Mouse (Mus musculus): ENCODE measurements around the gene Pla2g4a. TPM values are rescaled to one million over a fixed set of nuclear protein-coding genes. Genes with fewer than 3 reads are reported as not detected.
"Not testable (repeated sequence)": the region's sequence is repeated elsewhere in the genome, so short reads cannot be mapped to it uniquely, and the experiment has no call there.

Gene Pla2g4a
- total RNA-seq, 2 experiments from 2014 or later = 1.2 to 2.0 TPM

GRCm38 (mm10) chr1:149939261-149940032 lies 21.6 kb downstream of the Pla2g4a start:
- DNase-seq (ENCODE audit: low spot score in 2 of 2) = no peak

- no peak for DNase-seq (ENCODE audit: low spot score in 2 of 2)
Measured at GRCm38 (mm10) chr1:149937825-149938224, 23.3 kb downstream of the Pla2g4a start.

DNA sequence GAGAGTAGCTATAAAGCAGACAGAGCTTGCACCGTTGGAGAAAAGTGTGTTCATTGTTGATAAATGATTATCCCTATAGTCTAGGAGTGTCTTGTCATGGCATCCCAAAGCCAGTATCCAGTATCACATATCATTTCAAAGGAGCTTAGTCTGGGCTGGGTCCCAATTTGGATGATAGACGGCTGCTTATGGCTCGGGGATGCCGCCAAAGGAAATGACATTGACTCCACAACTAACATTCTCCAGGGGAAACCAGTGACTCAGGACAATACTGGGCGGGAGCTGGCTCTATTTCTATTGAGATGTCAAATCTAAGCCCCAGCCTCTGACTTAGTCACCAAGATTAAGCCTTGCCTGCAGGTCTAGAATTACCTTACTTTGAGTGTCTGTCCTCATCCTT lies 31.9 kb downstream of the Pla2g4a start:
- no peak for DNase-seq (ENCODE audit: low spot score in 2 of 2)

- DNase-seq (ENCODE audit: low spot score in 2 of 2) = not testable (repeated sequence)
Measured at GRCm38 (mm10) chr1:149923737-149924136, 37.4 kb downstream of the Pla2g4a start.

GRCm38 (mm10) chr1:149922219-149922618 lies 38.9 kb downstream of the Pla2g4a start:
- DNase-seq (ENCODE audit: low spot score in 2 of 2) = no peak

DNA sequence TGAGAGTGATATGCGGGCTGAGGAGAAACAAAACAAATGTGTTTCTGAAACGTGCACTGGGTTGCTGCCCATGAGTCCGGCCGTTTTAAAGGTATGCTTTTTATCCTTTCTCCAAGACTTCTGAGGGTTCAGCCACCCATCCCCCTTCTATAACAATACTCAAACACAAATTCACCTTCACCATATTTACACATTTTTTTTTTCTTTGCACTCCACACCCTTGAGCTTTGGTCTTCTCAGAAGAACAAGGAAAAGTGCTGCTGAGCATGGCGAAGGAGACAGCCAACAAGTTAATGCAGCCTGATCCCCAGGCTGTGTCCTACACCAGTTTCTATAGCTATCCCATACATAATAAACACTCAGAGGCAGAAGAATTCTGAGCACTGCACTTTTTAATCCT lies 39.8 kb downstream of the Pla2g4a start:
- no peak for DNase-seq (ENCODE audit: low spot score in 2 of 2)

DNA sequence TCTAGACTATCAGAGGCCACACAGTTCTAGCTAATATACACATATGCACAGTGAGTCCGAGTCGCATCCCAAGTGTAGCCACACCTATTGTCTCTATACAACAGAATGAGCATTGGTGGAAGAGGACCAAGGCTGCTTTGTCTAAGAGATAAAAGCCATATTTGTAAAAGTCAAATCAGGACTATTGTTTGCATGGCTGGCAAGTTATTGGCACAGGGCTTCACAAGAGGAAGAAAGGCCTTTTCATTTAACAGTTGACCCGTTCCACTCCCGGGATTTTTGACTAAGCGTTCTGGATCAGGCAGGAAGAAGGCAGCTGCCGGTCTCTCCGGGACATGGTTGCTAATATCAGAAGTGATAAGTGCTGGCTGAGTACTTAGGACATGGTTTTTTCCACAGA lies 41.8 kb downstream of the Pla2g4a start:
- no peak for DNase-seq (ENCODE audit: low spot score in 2 of 2)

DNA sequence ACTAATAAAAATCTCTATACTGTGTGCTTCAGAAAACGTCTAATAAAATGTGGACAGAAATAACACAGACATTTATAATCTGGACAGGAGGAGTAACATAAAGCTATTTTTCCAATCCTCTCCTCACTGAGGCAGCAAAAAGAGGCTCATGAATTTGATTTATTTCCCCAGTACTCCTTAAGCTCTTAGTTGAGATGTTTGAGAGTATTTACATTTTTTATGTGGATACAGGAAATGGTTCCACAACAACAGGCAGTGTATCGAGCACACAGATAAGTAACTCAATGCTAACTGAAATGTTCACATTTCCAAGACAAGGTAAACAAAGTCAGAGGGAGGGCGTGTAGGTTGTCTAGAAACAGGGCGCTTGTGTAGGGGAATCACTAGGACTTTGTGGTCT lies 48.1 kb downstream of the Pla2g4a start:
- no peak for DNase-seq (ENCODE audit: low spot score in 2 of 2)

GRCm38 (mm10) chr1:149911050-149911449 lies 50.0 kb downstream of the Pla2g4a start:
- no peak for DNase-seq (ENCODE audit: low spot score in 2 of 2)

DNA sequence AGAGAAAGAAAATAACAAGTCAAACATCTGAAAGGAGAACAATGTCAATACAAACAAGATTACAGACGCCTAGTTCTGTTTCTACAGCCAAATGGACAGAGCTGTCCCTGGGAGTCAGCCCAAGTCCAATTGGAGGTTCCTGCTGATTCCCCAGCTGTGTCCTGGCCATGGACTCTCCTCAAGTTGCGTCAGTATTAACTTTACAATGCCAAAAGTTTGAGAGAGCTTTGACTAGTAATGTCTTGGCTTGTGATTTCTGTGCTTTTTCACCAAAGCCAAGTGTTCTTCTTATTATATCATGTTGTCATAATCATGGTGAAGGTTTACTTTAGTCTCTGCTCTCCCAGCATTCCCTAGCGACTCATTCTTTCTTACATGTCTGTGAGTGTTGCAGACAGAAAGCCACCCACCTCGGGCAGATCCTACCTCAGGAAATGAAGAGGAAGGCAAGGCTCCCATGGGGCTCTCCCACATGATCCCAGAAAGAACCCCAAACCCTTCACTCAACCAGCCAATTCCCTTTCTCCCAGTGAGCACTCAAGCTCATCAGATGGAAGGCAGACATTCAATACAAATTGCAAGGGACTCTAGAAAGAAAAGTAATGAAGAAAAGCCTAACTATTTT lies 63.0 kb downstream of the Pla2g4a start:
- DNase-seq (ENCODE audit: low spot score in 2 of 2) = no peak

DNA sequence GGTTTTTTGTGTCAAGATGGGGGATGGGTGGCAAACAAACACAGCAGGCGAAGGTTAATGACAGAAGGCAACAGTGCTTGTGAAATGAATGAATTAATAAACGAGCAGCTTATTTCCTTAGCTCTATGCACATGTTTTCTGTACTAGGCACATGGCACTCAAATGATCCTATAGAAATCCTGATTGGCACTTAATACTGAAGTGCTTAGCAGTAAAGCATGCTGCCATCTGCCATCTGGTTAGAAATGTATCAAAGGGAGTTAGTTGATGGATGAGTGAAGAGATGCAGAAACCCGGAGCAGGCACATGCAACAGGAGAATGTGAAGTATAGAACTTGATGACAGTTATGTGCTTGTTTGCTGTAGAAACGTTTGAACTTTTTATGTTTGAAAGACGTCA lies 64.5 kb downstream of the Pla2g4a start:
- no peak for DNase-seq (ENCODE audit: low spot score in 2 of 2)

DNA sequence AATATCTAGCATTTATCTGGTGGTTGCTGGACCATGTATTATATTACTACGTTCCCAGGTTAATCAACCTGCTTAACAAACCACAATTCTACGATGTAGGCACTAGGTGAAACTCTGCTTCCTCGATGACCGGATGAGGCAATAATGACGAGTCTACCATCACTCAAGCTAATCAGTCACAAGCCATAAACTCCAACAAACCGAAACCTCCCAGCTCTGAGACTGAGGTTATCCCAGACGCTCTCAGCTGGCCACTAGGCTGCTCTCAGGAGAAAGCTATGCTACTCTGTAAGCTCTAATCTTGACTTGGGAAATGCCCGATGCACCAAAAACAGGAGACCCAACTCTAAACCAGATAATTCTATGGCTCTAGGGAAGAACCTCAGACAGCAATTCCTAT lies 66.2 kb downstream of the Pla2g4a start:
- no peak for DNase-seq (ENCODE audit: low spot score in 2 of 2)

- no peak for DNase-seq (ENCODE audit: low spot score in 2 of 2)
Measured at GRCm38 (mm10) chr1:149893903-149894302, 67.2 kb downstream of the Pla2g4a start.

GRCm38 (mm10) chr1:149891057-149891456 lies 70.0 kb downstream of the Pla2g4a start:
- DNase-seq (ENCODE audit: low spot score in 2 of 2) = no peak

DNA sequence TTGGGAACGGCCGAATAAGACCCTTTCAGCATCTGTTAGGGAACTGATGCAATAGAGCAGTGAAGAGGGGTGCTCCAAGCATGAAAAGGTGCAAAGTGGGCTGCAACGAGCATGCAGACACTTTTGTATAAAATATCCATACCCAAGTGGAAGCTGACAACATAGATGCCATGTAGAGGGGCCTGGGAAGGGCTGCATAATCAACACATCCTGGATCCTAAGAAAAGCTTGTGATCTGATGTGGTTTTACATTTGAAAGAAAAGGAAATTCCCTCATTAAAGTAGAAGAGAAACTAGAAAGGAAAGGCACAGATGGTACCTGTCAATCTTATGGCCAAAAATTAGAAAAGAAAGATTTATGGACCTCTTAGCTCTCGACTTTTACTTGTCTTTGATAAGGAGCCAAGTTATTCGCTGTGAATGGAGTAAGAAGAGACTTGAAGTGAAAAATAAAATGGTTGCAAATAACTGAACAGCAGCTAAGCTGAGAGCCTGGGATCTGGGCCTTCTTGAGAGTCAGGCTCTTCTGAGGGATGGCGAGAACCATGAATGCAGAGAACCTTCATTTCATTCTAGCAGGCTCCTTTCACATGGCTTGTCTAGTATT lies 78.6 kb downstream of the Pla2g4a start:
- no peak for DNase-seq (ENCODE audit: low spot score in 2 of 2)

DNA sequence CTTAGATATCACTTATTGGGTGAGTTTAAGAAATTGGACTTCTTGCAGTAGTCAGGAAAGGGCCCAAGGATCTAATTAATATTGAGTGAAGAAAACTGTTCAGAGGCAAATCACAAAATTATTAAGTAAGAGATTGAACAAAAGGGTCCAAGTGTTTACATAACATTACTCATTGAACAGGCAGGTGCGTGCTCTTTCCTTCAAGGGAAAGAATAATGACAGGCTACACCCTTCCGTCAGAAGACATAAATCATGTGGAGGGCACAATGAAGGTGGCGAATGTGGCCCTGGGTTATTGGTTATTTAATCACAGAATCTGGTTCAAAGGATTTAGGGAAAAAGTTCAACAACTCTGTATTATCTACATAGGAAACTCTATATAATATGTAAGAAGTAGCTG lies 82.9 kb downstream of the Pla2g4a start:
- no peak for DNase-seq (ENCODE audit: low spot score in 2 of 2)

- no peak for DNase-seq (ENCODE audit: low spot score in 2 of 2)
Measured at GRCm38 (mm10) chr1:149876502-149876901, 84.6 kb downstream of the Pla2g4a start.

DNA sequence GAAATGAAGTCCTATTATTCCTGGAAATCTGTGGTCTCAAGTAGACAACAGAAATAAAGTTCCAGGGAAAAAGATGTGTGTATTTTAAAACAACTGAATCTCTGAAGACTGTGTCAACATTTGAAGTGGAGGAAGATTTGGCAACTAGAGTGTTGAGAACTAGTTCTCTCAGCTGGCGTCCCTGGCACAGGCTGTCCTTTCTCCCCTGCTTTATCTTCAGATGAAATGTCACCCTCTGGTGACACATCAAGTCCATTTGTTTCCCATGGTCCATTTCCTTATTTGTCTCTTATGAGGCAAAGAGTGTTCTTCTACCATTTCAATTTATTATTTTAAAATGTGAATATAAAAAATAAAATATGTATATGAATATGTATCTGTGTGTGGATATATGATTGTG lies 89.5 kb downstream of the Pla2g4a start:
- DNase-seq (ENCODE audit: low spot score in 2 of 2) = no peak

DNA sequence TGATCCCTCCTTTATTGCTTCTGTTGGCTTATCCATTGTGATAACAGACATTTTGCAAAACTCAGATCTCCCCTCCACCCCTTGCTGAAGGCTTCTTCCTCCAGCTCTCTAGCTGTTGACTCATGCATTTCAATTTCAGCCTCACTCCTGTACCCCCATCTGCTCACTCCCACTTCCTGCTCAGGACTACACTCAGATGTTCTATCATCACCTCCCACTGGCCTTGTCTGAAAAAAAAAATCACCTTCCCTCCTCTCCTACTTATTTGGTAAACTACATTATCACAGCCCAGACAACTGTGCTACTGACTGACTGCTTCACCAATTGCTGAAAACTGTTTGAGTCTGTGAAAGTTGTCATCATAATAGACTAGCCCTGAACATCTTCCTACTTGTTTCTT lies 93.8 kb downstream of the Pla2g4a start:
- no peak for DNase-seq (ENCODE audit: low spot score in 2 of 2)

DNA sequence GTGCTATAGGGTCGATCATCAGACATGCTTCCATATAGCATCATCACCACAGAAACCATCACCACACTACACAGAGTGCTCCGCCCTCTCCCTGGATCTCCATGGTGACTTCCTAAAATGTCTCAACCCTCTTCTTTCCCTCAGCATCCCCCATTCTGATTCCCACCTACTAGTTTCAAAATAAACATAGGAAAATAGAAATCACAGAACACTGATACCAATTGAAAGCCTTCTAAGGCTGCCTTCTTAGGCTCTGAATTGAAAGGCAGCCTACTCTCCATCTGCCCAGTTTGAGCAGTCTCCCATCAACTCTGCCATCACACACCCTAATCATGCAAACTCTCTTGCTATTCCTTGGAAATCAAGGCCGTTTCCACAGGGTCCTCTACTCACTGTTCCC lies 94.9 kb downstream of the Pla2g4a start:
- no peak for DNase-seq (ENCODE audit: low spot score in 2 of 2)

DNA sequence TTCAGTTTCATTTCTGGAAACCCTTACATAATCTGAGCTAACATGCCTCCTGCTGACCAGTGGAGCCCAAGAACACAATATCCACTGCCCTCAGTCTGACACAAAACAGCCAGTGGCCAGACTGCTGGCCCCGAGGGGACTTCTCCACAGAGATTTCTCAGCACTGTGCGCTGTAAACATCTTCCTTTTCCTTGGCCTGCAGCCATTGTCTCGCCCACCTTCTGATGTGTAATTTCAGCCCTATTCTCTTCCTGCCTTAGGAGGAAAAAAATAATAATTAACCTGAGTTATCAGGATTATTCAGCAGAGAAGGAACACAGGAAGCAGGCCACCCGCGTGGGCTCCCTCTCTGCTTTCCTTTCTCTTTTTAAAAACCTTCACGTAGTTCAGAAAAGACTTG lies 98.3 kb downstream of the Pla2g4a start:
- no peak for DNase-seq (ENCODE audit: low spot score in 2 of 2)

DNA sequence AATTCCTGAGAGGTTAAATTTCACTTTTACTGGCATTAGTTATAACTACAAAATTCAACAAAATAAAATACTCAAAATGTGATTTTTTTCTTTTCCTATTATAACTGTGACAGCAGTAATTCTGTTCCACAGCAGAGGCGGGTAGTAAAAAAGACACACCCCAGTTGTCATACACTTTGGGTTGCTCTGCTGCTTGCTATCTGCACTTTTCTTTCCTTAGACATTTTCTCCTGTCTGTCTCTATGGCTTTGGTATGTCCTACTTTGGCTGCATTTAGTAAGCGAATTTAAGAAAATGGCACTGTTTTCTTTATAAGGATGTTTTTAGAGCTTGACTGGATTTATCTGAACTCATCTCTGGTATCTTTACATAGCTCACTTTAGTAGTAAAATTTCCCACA lies 98.9 kb downstream of the Pla2g4a start:
- DNase-seq (ENCODE audit: low spot score in 2 of 2) = no peak

DNA sequence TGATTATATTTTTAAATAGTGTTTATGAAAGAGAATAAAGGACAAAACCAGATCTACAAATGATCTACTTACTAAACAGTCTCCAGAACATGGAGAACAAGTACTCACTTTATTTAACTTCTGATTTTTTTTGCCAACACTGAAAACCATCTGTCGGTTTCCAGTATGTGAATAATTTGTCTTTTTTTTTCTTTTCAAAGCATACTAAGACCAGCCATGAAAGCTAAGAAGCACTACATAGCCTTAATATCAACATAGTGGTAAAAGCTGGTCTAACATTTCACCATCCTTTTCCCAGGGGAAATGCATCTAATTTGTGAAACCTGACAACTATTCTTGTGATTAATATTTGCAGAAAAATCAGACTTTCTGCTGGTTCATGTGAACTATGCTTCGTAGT lies 99.5 kb downstream of the Pla2g4a start:
- DNase-seq (ENCODE audit: low spot score in 2 of 2) = no peak
